Mouse (Mus musculus) neural tube, embryonic 10.5 days (tissue): ENCODE measurements around the gene Tmprss7.
A peak's percentile ranks its signal among the peaks of the same experiment; 100 is the strongest.

Experiments used
- DNase-seq: peaks from one replicate; pipeline ENCODE4 v3.0.0-alpha.2; 2017; ENCODE audit warnings: low spot score; ENCODE audit errors: extremely low spot score

Gene Tmprss7

GRCm38 (mm10) chr16:45686833-45687232 is 6.6 kb downstream of the Tmprss7 start:
- no peak for DNase-seq

- no peak for DNase-seq
Measured at GRCm38 (mm10) chr16:45685295-45685694, 8.2 kb downstream of the Tmprss7 start.

GRCm38 (mm10) chr16:45684815-45685214 is 8.6 kb downstream of the Tmprss7 start:
- peak; percentile 68 for DNase-seq

- no peak for DNase-seq
Measured at GRCm38 (mm10) chr16:45676462-45676861, 17.0 kb downstream of the Tmprss7 start.

- DNase-seq = no peak
Measured at GRCm38 (mm10) chr16:45670005-45670404, 23.5 kb downstream of the Tmprss7 start.

- DNase-seq = no peak
Measured at GRCm38 (mm10) chr16:45668178-45668577, 25.3 kb downstream of the Tmprss7 start.

GRCm38 (mm10) chr16:45666136-45666535 is 27.3 kb downstream of the Tmprss7 start:
- DNase-seq = no peak

- DNase-seq = no peak
Measured at GRCm38 (mm10) chr16:45662381-45662780, 31.1 kb downstream of the Tmprss7 start.

GRCm38 (mm10) chr16:45659596-45659995 is 33.9 kb downstream of the Tmprss7 start:
- DNase-seq = no peak

GRCm38 (mm10) chr16:45658248-45658647 is 35.2 kb downstream of the Tmprss7 start:
- DNase-seq = no peak

- DNase-seq = no peak
Measured at GRCm38 (mm10) chr16:45657574-45658159, 35.8 kb downstream of the Tmprss7 start.

GRCm38 (mm10) chr16:45654465-45654864 is 39.0 kb downstream of the Tmprss7 start:
- DNase-seq = no peak

- DNase-seq = peak; percentile 19
Measured at GRCm38 (mm10) chr16:45653934-45654332, 39.5 kb downstream of the Tmprss7 start, which contains the start of gene BC016579. Gene BC016579 (minus strand): TSS chr16:45654068.

GRCm38 (mm10) chr16:45653009-45653933 is 40.2 kb downstream of the Tmprss7 start:
- no peak for DNase-seq

- no peak for DNase-seq
Measured at GRCm38 (mm10) chr16:45651497-45651896, 42.0 kb downstream of the Tmprss7 start.

GRCm38 (mm10) chr16:45644380-45644779 is 49.1 kb downstream of the Tmprss7 start:
- DNase-seq = no peak

- DNase-seq = no peak
Measured at GRCm38 (mm10) chr16:45643944-45644343, 49.5 kb downstream of the Tmprss7 start.

- DNase-seq = no peak
Measured at GRCm38 (mm10) chr16:45641301-45641700, 52.2 kb downstream of the Tmprss7 start.

GRCm38 (mm10) chr16:45640070-45640762 is 53.2 kb downstream of the Tmprss7 start:
- no peak for DNase-seq

GRCm38 (mm10) chr16:45635826-45636225 is 57.6 kb downstream of the Tmprss7 start:
- DNase-seq = no peak

GRCm38 (mm10) chr16:45632420-45632819 is 61.0 kb downstream of the Tmprss7 start:
- no peak for DNase-seq
